Mouse (Mus musculus): ENCODE measurements around the gene Ndufb7. TPM values are rescaled to one million over a fixed set of nuclear protein-coding genes. Genes with fewer than 3 reads are reported as not detected.
A peak's percentile ranks its signal among the peaks of the same experiment; 100 is the strongest.
"Not testable (repeated sequence)": the region's sequence is repeated elsewhere in the genome, so short reads cannot be mapped to it uniquely, and the experiment has no call there.

Ndufb7 gene
- polyA plus RNA-seq (2016; fragmentation: Nextera tagmentation; extraction: Ambion mirVana): 479 and 560 TPM in 2 replicates

GRCm38 (mm10) chr8:83566469-83567395 is at the start of gene Ndufb7:
TSS of gene Ndufb7 (plus strand) at chr8:83566671.
- Histone ChIP-seq H3K27me3 (ENCODE audit: insufficient read depth, poor library complexity, severe bottlenecking) (no peaks in the 10 kb centered on the region), H3K4me3 (peak within 1 kb of the TSS; percentile 90), H3K4me1 (peaks cover 26% of the 10 kb centered on the region), H3K9me3 (no peaks in the 10 kb centered on the region), H3K27ac (peak within 1 kb of the TSS; percentile 99), H3K36me3 (peaks cover 28% of the 10 kb centered on the region)
- DNase-seq (ENCODE audit: low spot score): peak; percentile 96
- under 1% methylated on average over 48 of the region's 48 CpGs for WGBS

DNA sequence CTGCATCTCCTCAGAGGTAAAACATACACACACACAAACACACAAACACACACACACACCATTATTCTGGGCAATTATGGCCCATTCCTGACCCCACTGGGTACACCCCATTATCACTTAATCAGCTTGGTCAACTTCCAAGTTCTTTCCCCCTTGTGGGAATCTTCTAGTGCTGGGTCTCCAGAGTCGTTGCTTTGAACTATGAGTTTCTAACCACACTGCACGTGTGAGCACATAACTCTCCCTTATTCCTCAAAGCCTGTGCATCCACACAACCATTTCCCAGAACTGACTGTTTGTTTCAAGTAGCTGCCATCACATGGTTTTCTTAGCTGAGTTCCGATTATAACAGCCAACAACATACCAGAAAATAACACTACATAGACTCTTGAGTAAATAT is 46.0 kb upstream of the Ndufb7 start:
- 75% methylated on average over 3 of the region's 3 CpGs for WGBS
- H3K4me1 ChIP-seq: no peaks in the 10 kb centered on the region
- H3K9me3 ChIP-seq: no peaks in the 10 kb centered on the region
- DNase-seq (ENCODE audit: low spot score): no peak
- no peaks in the 10 kb centered on the region for H3K36me3 ChIP-seq
- no peak overlapping the region for H3K4me3 ChIP-seq
- no peaks in the 10 kb centered on the region for H3K27me3 ChIP-seq (ENCODE audit: insufficient read depth, poor library complexity, severe bottlenecking)
- H3K27ac ChIP-seq: no peak overlapping the region

DNA sequence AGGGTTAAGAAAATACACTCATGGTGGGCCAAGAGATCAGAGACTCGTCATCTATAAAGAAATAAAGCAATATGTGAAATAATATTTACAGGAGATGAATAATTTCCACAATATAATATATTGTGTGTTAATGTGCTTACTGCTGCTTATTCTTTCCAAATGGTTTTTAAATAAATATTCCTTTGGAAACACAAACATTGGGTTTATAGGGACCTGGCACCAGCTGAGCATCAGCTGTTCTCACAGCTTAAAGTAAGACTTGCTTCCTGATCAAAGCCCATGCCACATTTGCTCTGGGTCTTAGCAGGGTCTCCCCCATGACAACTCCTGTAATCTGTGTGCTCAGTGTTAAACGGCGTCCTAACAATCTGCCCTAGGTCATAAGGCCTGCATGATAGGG is 45.6 kb upstream of the Ndufb7 start:
- WGBS: 64% methylated on average over 3 of the region's 3 CpGs

DNA sequence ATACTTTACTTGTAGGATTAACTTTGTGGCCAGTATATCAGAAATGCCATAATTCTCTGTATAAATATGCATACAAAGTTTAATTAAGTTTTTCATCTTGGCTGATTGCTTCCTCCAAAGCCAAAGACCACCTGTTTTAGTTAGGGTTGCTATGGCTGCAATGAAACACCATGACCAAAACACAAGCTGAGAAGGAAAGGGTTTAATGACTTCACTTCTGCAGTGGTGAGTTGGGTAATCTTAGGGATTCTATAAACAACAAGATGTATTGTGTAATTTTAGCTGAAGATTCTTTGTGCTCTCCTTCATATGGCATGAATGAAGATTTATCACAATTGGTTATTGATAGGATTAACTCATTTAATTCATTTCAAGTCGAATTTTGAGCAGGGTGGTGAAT is 45.2 kb upstream of the Ndufb7 start:
- no peaks in the 10 kb centered on the region for H3K36me3 ChIP-seq
- no peaks in the 10 kb centered on the region for H3K27me3 ChIP-seq (ENCODE audit: insufficient read depth, poor library complexity, severe bottlenecking)
- DNase-seq (ENCODE audit: low spot score): no peak
- no peak overlapping the region for H3K4me3 ChIP-seq
- no peaks in the 10 kb centered on the region for H3K4me1 ChIP-seq
- WGBS: 33% methylated on average over 1 of the region's 1 CpGs
- H3K9me3 ChIP-seq: no peaks in the 10 kb centered on the region
- no peak overlapping the region for H3K27ac ChIP-seq

More for the DNA sequence above, 45.6 kb upstream of the Ndufb7 start:
- H3K36me3 ChIP-seq; H3K4me3 ChIP-seq; DNase-seq (ENCODE audit: low spot score); H3K27ac ChIP-seq; H3K4me1 ChIP-seq; H3K9me3 ChIP-seq; H3K27me3 ChIP-seq (ENCODE audit: insufficient read depth, poor library complexity, severe bottlenecking): not testable (repeated sequence)

DNA sequence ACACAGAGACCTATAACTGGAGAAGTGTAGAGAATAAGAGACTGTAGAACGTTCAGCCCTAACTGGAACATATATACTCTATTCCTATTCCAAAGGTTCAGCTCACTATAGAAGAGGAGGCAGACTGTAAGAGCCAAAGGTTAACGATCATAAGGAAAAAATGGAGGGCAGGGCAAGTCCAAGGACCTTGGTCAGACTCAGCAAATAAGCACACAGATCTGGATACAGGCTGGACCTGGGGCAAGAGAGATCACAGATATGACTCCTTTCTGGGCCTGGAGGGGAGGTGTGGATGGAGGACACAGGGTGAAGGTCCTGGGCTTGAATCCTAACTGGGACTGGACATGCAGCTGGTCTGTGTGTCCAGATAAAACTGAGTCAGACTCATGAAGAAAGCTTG is 31.7 kb upstream of the Ndufb7 start:
- H3K27me3 ChIP-seq (ENCODE audit: insufficient read depth, poor library complexity, severe bottlenecking): no peaks in the 10 kb centered on the region
- H3K4me3 ChIP-seq: no peak overlapping the region
- DNase-seq (ENCODE audit: low spot score): no peak
- no peaks in the 10 kb centered on the region for H3K4me1 ChIP-seq
- no peaks in the 10 kb centered on the region for H3K9me3 ChIP-seq
- no peak overlapping the region for H3K27ac ChIP-seq
- no peaks in the 10 kb centered on the region for H3K36me3 ChIP-seq
- WGBS: 72% methylated on average over 2 of the region's 2 CpGs

- 75% methylated on average over 3 of the region's 3 CpGs for WGBS
- DNase-seq (ENCODE audit: low spot score): no peak
- H3K27ac ChIP-seq: no peak within 1 kb of the TSS
- no peaks in the 10 kb centered on the region for H3K27me3 ChIP-seq (ENCODE audit: insufficient read depth, poor library complexity, severe bottlenecking)
- no peak within 1 kb of the TSS for H3K4me3 ChIP-seq
- H3K9me3 ChIP-seq: no peaks in the 10 kb centered on the region
- no peaks in the 10 kb centered on the region for H3K4me1 ChIP-seq
- H3K36me3 ChIP-seq: no peaks in the 10 kb centered on the region
Measured at GRCm38 (mm10) chr8:83535736-83536135, 30.7 kb upstream of the Ndufb7 start, which contains the start of gene Olfr370. TSS of gene Olfr370 (plus strand) at chr8:83535780.

- peak; percentile 72 for DNase-seq (ENCODE audit: low spot score)
- H3K4me1 ChIP-seq: peaks cover 7% of the 10 kb centered on the region
- no peaks in the 10 kb centered on the region for H3K36me3 ChIP-seq
- H3K9me3 ChIP-seq: no peaks in the 10 kb centered on the region
- no peak overlapping the region for H3K27ac ChIP-seq
- no peak overlapping the region for H3K4me3 ChIP-seq
- 56% methylated on average over 3 of the region's 3 CpGs for WGBS
- no peaks in the 10 kb centered on the region for H3K27me3 ChIP-seq (ENCODE audit: insufficient read depth, poor library complexity, severe bottlenecking)
Measured at GRCm38 (mm10) chr8:83562669-83563068, 3.8 kb upstream of the Ndufb7 start.

DNA sequence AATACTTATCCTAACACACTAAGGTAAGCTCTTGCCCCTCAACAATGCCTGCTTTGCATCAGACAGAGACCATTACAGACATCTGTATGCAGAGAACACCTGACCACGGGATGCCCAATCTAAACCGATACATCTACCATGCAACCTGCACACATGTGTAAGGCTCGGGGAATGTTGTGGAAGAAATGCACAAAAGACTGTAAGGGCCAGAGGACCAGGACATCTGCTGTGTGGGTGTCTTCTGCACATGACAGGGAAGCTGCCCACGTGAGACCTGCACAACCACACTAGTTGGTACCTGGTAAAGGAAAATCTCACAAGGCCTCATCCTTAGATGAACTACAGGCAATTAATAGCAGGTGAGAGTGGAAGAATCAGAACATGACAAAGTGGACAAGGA is 3.2 kb upstream of the Ndufb7 start:
- Histone ChIP-seq H3K9me3 (no peaks in the 10 kb centered on the region), H3K27me3 (ENCODE audit: insufficient read depth, poor library complexity, severe bottlenecking) (no peaks in the 10 kb centered on the region), H3K4me3 (no peak overlapping the region), H3K4me1 (peaks cover 13% of the 10 kb centered on the region), H3K27ac (no peak overlapping the region), H3K36me3 (no peaks in the 10 kb centered on the region)
- DNase-seq (ENCODE audit: low spot score): peak; percentile 69
- 76% methylated on average over 4 of the region's 4 CpGs for WGBS

- H3K36me3 ChIP-seq: peaks cover 20% of the 10 kb centered on the region
- 74% methylated on average over 9 of the region's 9 CpGs for WGBS
- peak; percentile 75 for DNase-seq (ENCODE audit: low spot score)
- peaks cover 26% of the 10 kb centered on the region for H3K4me1 ChIP-seq
- no peaks in the 10 kb centered on the region for H3K27me3 ChIP-seq (ENCODE audit: insufficient read depth, poor library complexity, severe bottlenecking)
- peak overlapping the region; percentile 90; the same call in 1 of the 2 replicates for H3K4me3 ChIP-seq
- peak overlapping the region; percentile 59; the same call in 1 of the 2 replicates for H3K27ac ChIP-seq
- H3K9me3 ChIP-seq: no peaks in the 10 kb centered on the region
Measured at GRCm38 (mm10) chr8:83565731-83566375, 618 bp upstream of the Ndufb7 start.

DNA sequence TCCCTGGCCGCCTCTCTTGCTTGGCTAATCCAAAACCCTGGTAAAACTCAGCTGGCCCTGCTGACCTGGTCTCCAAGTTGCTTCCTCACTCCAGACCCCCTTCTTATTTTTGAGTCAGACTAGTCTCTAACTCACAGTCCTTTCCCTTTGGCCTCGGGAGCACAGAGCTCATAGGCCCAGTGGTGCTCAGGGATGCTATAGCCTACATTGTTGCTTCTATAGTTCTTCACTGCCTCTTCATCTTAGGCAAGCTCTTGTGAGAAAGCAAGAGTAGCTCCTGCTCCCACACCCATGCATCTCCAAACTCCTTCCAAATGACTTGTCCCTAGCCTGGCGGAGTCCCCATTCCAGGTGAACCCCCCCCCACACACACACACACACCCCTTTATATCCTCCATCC is 1.2 kb downstream of the Ndufb7 start:
- Histone ChIP-seq H3K4me1 (peaks cover 26% of the 10 kb centered on the region), H3K27me3 (ENCODE audit: insufficient read depth, poor library complexity, severe bottlenecking) (no peaks in the 10 kb centered on the region), H3K4me3 (peak overlapping the region; percentile 90), H3K27ac (peak overlapping the region; percentile 99; the same call in 1 of the 2 replicates), H3K9me3 (no peaks in the 10 kb centered on the region), H3K36me3 (peaks cover 37% of the 10 kb centered on the region)
- DNase-seq (ENCODE audit: low spot score): no peak
- 65% methylated on average over 3 of the region's 3 CpGs for WGBS

DNA sequence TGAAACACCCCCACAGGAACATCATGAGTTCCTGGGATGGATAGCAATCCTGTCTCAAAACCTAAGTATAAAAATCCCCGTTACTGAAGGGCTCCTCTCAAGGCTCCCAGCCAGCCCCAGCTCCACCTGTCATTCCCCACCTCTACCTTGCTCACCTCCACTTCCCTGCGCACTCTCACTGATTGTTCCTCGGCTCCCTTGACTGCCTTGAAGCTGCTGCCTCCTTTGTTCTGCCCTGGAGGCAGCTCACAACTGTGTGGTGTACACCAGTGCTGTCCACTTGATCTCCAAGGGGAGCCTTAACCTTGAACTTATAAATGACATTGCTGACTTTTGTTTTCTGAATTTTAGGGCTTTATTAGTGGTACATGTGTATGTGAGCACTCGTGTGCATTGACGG is 1.7 kb downstream of the Ndufb7 start:
- H3K36me3 ChIP-seq: peaks cover 42% of the 10 kb centered on the region
- 79% methylated on average over 5 of the region's 5 CpGs for WGBS
- peak overlapping the region; percentile 90; the same call in 1 of the 2 replicates for H3K4me3 ChIP-seq
- DNase-seq (ENCODE audit: low spot score): no peak
- H3K4me1 ChIP-seq: peaks cover 29% of the 10 kb centered on the region
- 0 out of 2 replicates have a peak overlapping the region, but pooled peaks have one; percentile 32 for H3K27ac ChIP-seq
- H3K9me3 ChIP-seq: no peaks in the 10 kb centered on the region
- no peaks in the 10 kb centered on the region for H3K27me3 ChIP-seq (ENCODE audit: insufficient read depth, poor library complexity, severe bottlenecking)

DNA sequence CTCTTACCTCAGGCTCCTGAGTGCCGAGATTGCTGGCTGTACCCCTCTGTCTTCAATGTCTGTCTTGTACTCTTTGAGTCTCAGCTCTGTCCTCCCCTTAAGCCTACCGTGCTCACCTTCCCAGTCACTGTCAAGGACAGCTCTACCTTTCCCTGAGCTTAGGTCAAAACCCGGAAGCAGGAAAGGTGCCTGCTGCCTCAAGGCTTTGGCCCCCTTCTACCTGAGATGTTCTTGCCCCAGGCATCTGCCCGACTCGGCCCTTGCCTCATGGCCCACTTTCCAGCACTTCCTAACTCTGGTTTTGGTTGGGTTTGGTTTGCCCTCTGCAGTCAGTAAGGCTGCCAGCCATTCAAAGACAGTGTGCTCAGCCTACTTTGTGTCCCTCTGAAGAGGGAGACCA is 2.3 kb downstream of the Ndufb7 start:
- Histone ChIP-seq H3K36me3 (peaks cover 48% of the 10 kb centered on the region), H3K9me3 (no peaks in the 10 kb centered on the region), H3K4me3 (no peak overlapping the region), H3K4me1 (peaks cover 35% of the 10 kb centered on the region), H3K27me3 (ENCODE audit: insufficient read depth, poor library complexity, severe bottlenecking) (no peaks in the 10 kb centered on the region), H3K27ac (no peak overlapping the region)
- no peak for DNase-seq (ENCODE audit: low spot score)
- 76% methylated on average over 5 of the region's 5 CpGs for WGBS

GRCm38 (mm10) chr8:83569165-83569564 is 2.7 kb downstream of the Ndufb7 start:
- no peaks in the 10 kb centered on the region for H3K27me3 ChIP-seq (ENCODE audit: insufficient read depth, poor library complexity, severe bottlenecking)
- no peak overlapping the region for H3K27ac ChIP-seq
- H3K36me3 ChIP-seq: peaks cover 51% of the 10 kb centered on the region
- no peak for DNase-seq (ENCODE audit: low spot score)
- H3K4me1 ChIP-seq: peaks cover 39% of the 10 kb centered on the region
- H3K9me3 ChIP-seq: no peaks in the 10 kb centered on the region
- WGBS: 74% methylated on average over 4 of the region's 4 CpGs
- no peak overlapping the region for H3K4me3 ChIP-seq

Data from heart, embryonic 10.5 days (tissue).